In the genomic region with DNA sequence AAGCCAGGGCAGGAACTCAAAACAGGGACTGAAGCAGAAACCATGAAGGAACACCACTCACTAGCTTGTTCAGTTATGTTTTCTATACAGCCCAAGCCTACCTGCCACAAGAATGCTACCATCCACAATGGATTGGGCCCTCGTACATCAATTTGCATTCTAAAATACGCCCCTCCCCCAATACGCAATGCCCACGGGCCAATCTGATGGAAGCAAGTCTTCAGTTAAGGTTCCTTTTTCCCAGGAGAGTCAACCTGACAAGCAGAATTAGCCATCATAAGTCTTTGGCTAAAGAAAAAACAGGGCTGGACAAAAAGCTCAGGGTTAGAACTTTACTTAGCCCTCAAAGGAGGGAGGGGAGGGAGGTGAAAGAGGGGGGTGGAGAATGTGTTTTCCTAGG, we compare ENCODE assay signal across 36 mouse cellular contexts. TPM values are rescaled to one million over a fixed set of nuclear protein-coding genes. Genes with fewer than 3 reads are reported as not detected.
"Had no signal": no experiment of that assay in that cellular context is flagged by ENCODE, and none has a peak within 500 bp of the region (broad histone marks: within the 10 kb centered on the region; RNA-seq: fewer than 3 reads in every experiment).

No protein-coding gene starts in this region.

- DNase-seq: left cerebral cortex, postnatal 4 days; liver; liver, embryonic 13.5 days; liver, postnatal 0 days; lung, adult 18-20 months; lung, adult 2 months; lung, embryonic 14.5 days; lung, postnatal 10 days; lung, postnatal 14 days; lung, postnatal 36 days; lung, postnatal 4 days; midbrain, embryonic 14.5 days had no signal

- H3K4me3 ChIP-seq: limb, embryonic 10.5 days; limb, embryonic 12.5 days; limb, embryonic 13.5 days; limb, embryonic 15.5 days; liver, embryonic 12.5 days; liver, embryonic 13.5 days; liver, embryonic 15.5 days; lung, embryonic 15.5 days; megakaryocyte, embryonic 14.5 days; midbrain, embryonic 10.5 days; midbrain, embryonic 12.5 days; midbrain, embryonic 13.5 days; midbrain, embryonic 15.5 days; myocyte; neural tube, embryonic 12.5 days; neural tube, embryonic 13.5 days had no signal

- H3K27ac ChIP-seq: limb, embryonic 10.5 days; limb, embryonic 12.5 days; limb, embryonic 13.5 days; limb, embryonic 15.5 days; liver, embryonic 12.5 days; liver, embryonic 13.5 days; liver, embryonic 14.5 days; liver, embryonic 15.5 days; lung, embryonic 15.5 days; macrophage; midbrain, embryonic 10.5 days; midbrain, embryonic 12.5 days; midbrain, embryonic 13.5 days; midbrain, embryonic 15.5 days; neural tube, embryonic 12.5 days; neural tube, embryonic 13.5 days had no signal

- H3K27me3 ChIP-seq: limb, embryonic 12.5 days; limb, embryonic 13.5 days; limb, embryonic 15.5 days; liver, embryonic 13.5 days; liver, embryonic 15.5 days; lung, embryonic 15.5 days; midbrain, embryonic 12.5 days; midbrain, embryonic 13.5 days; midbrain, embryonic 15.5 days; neural tube, embryonic 12.5 days; neural tube, embryonic 13.5 days had no signal

- H3K9me3 ChIP-seq: limb, embryonic 10.5 days; limb, embryonic 15.5 days; liver, embryonic 12.5 days; liver, embryonic 13.5 days; liver, embryonic 15.5 days; lung, embryonic 15.5 days; midbrain, embryonic 10.5 days; midbrain, embryonic 12.5 days; midbrain, embryonic 13.5 days; midbrain, embryonic 15.5 days; neural tube, embryonic 12.5 days; neural tube, embryonic 13.5 days had no signal

- ATAC-seq: liver, embryonic 12.5 days; liver, postnatal 0 days; lung, postnatal 0 days; midbrain, embryonic 13.5 days; midbrain, embryonic 15.5 days; midbrain, embryonic 16.5 days had no signal

- H3K4me1 ChIP-seq: limb, embryonic 10.5 days; limb, embryonic 12.5 days; limb, embryonic 13.5 days; limb, embryonic 15.5 days; liver, embryonic 12.5 days; liver, embryonic 13.5 days; liver, embryonic 15.5 days; lung, embryonic 15.5 days; megakaryocyte, embryonic 14.5 days; midbrain, embryonic 10.5 days; midbrain, embryonic 12.5 days; midbrain, embryonic 13.5 days; midbrain, embryonic 15.5 days; neural tube, embryonic 12.5 days; neural tube, embryonic 13.5 days had no signal

- H3K9ac ChIP-seq: limb, embryonic 12.5 days; limb, embryonic 13.5 days; limb, embryonic 15.5 days; liver, embryonic 12.5 days; liver, embryonic 13.5 days; liver, embryonic 14.5 days; liver, embryonic 15.5 days; liver, postnatal 0 days; lung, embryonic 14.5 days; lung, embryonic 15.5 days; midbrain, embryonic 12.5 days; midbrain, embryonic 13.5 days; midbrain, embryonic 15.5 days; neural tube, embryonic 12.5 days; neural tube, embryonic 13.5 days had no signal

- H3K36me3 ChIP-seq: limb, embryonic 12.5 days; limb, embryonic 13.5 days; limb, embryonic 15.5 days; liver, embryonic 12.5 days; liver, embryonic 13.5 days; liver, embryonic 15.5 days; lung, embryonic 15.5 days; midbrain, embryonic 10.5 days; midbrain, embryonic 12.5 days; midbrain, embryonic 13.5 days; midbrain, embryonic 15.5 days; neural tube, embryonic 12.5 days; neural tube, embryonic 13.5 days had no signal

- H3K4me2 ChIP-seq: limb, embryonic 12.5 days; limb, embryonic 13.5 days; limb, embryonic 15.5 days; liver, embryonic 11.5 days; liver, embryonic 12.5 days; liver, embryonic 13.5 days; liver, embryonic 15.5 days; lung, embryonic 14.5 days; lung, embryonic 15.5 days; midbrain, embryonic 11.5 days; midbrain, embryonic 12.5 days; midbrain, embryonic 13.5 days; midbrain, embryonic 15.5 days; neural tube, embryonic 12.5 days; neural tube, embryonic 13.5 days had no signal

RNA-seq across cellular contexts. Expression of a gene that starts 22.0 kb away (rescaled TPM):
- total RNA-seq: megakaryocyte progenitor cell, adult 5-6 weeks; megakaryocyte-erythroid progenitor cell, adult 5-6 weeks; monocyte, adult 5-6 weeks had no signal
